Mouse (Mus musculus): ENCODE results near the gene Tmem39a. TPM values are rescaled to one million over a fixed set of nuclear protein-coding genes. Genes with fewer than 3 reads are reported as not detected.

Tmem39a gene
- total RNA-seq, 4 experiments from 2014 or later, result 14.0 to 19.3 (median 15.5) TPM

GRCm38 (mm10) chr16:38632147-38632546, 73.6 kb downstream of the Tmem39a start:
- DNase-seq (ENCODE audit: low spot score in 2 of 2), result peak; percentile 51 to 55

- DNase-seq (ENCODE audit: low spot score in 2 of 2), result no peak
Observed at GRCm38 (mm10) chr16:38635833-38636390, 77.4 kb downstream of the Tmem39a start.

- DNase-seq (ENCODE audit: low spot score in 2 of 2), result no peak
Observed at GRCm38 (mm10) chr16:38636682-38637081, 78.2 kb downstream of the Tmem39a start.

- no peak for DNase-seq (ENCODE audit: low spot score in 2 of 2)
Observed at GRCm38 (mm10) chr16:38637085-38637484, 78.6 kb downstream of the Tmem39a start.

Other genes with a start within 250 kb of the Tmem39a start
- not detected for gene Maats1, start 216.6 kb upstream of the Tmem39a start, total RNA-seq (2022)
- gene Cox17, start 211.7 kb upstream of the Tmem39a start, total RNA-seq (2022), result 100 to 1,000 TPM; 115 to 194 (median 149) TPM
- not detected for gene Gm21987, start 211.7 kb upstream of the Tmem39a start, total RNA-seq (2022)
- 10 to 100 TPM; 55.3 to 81.4 (median 68.5) TPM for gene Popdc2, start 196.5 kb upstream of the Tmem39a start, total RNA-seq (2022)
- 1 to 10 TPM; 2.5 to 4.7 (median 3.6) TPM for gene Pla1a, start 125.6 kb upstream of the Tmem39a start, total RNA-seq (2022)
- 10 to 100 TPM; 17.3 to 17.5 (median 17.4) TPM for gene Adprh, start 106.0 kb upstream of the Tmem39a start, total RNA-seq (2022)
- under 1 TPM in 2 of 4 experiments, not detected in 2; 0.12 to 0.22 TPM for gene Cd80, start 103.1 kb upstream of the Tmem39a start, total RNA-seq (2022)
- gene Timmdc1, start 36.0 kb upstream of the Tmem39a start, total RNA-seq (2022), result 10 to 100 TPM; 42.4 to 50.3 (median 43.5) TPM
- 10 to 100 TPM in 3 of 4 experiments, 1 to 10 TPM in 1; 8.9 to 11.1 (median 10.5) TPM for gene Poglut1, start 8.4 kb upstream of the Tmem39a start, total RNA-seq (2022)
- gene Arhgap31, start 154.6 kb downstream of the Tmem39a start, total RNA-seq (2022), result 10 to 100 TPM in 2 of 4 experiments, 1 to 10 TPM in 2; 9.3 to 14.3 (median 11.0) TPM
- gene B4galt4, start 183.6 kb downstream of the Tmem39a start, total RNA-seq (2022), result 1 to 10 TPM; 2.3 to 3.5 (median 2.9) TPM
- not detected for gene Upk1b, start 241.6 kb downstream of the Tmem39a start, total RNA-seq (2022)